Mouse (Mus musculus): ENCODE results near the gene Timm8a2. TPM values are rescaled to one million over a fixed set of nuclear protein-coding genes. Genes with fewer than 3 reads are reported as not detected.

Gene Timm8a2
- total RNA-seq, 2 experiments from 2014 or later, result not detected

GRCm38 (mm10) chr14:122009502-122009901 is 25.0 kb upstream of the Timm8a2 start:
- no peak for ATAC-seq (replicated peaks; ENCODE audit: low FRiP score, low TSS enrichment, poor library complexity, severe bottlenecking)

- ATAC-seq (replicated peaks; ENCODE audit: low FRiP score, low TSS enrichment, poor library complexity, severe bottlenecking), result no peak
Observed at GRCm38 (mm10) chr14:122010301-122010700, 24.2 kb upstream of the Timm8a2 start.

- no peak for ATAC-seq (replicated peaks; ENCODE audit: low FRiP score, low TSS enrichment, poor library complexity, severe bottlenecking)
Observed at GRCm38 (mm10) chr14:122011768-122012167, 22.7 kb upstream of the Timm8a2 start.

- ATAC-seq (replicated peaks; ENCODE audit: low FRiP score, low TSS enrichment, poor library complexity, severe bottlenecking), result peak; percentile 46
Observed at GRCm38 (mm10) chr14:122012193-122012592, 22.3 kb upstream of the Timm8a2 start.

GRCm38 (mm10) chr14:122012814-122013213 is 21.7 kb upstream of the Timm8a2 start:
- no peak for ATAC-seq (replicated peaks; ENCODE audit: low FRiP score, low TSS enrichment, poor library complexity, severe bottlenecking)

GRCm38 (mm10) chr14:122013417-122013951 is 21.0 kb upstream of the Timm8a2 start:
- ATAC-seq (replicated peaks; ENCODE audit: low FRiP score, low TSS enrichment, poor library complexity, severe bottlenecking), result peak; percentile 48

- no peak for ATAC-seq (replicated peaks; ENCODE audit: low FRiP score, low TSS enrichment, poor library complexity, severe bottlenecking)
Observed at GRCm38 (mm10) chr14:122017958-122018357, 16.5 kb upstream of the Timm8a2 start.

- no peak for ATAC-seq (replicated peaks; ENCODE audit: low FRiP score, low TSS enrichment, poor library complexity, severe bottlenecking)
Observed at GRCm38 (mm10) chr14:122019389-122019788, 15.1 kb upstream of the Timm8a2 start.

- no peak for ATAC-seq (replicated peaks; ENCODE audit: low FRiP score, low TSS enrichment, poor library complexity, severe bottlenecking)
Observed at GRCm38 (mm10) chr14:122020567-122020966, 13.9 kb upstream of the Timm8a2 start.

GRCm38 (mm10) chr14:122023054-122023453 is 11.4 kb upstream of the Timm8a2 start:
- peak; percentile 42 for ATAC-seq (replicated peaks; ENCODE audit: low FRiP score, low TSS enrichment, poor library complexity, severe bottlenecking)

- ATAC-seq (replicated peaks; ENCODE audit: low FRiP score, low TSS enrichment, poor library complexity, severe bottlenecking), result peak; percentile 88
Observed at GRCm38 (mm10) chr14:122023928-122024327, 10.5 kb upstream of the Timm8a2 start.

GRCm38 (mm10) chr14:122028926-122029745 is 5.3 kb upstream of the Timm8a2 start:
- 0 out of 2 replicates have a peak, but pooled peaks have one; percentile 17 for ATAC-seq (replicated peaks; ENCODE audit: low FRiP score, low TSS enrichment, poor library complexity, severe bottlenecking)

GRCm38 (mm10) chr14:122029851-122030250 is 4.6 kb upstream of the Timm8a2 start:
- no peak for ATAC-seq (replicated peaks; ENCODE audit: low FRiP score, low TSS enrichment, poor library complexity, severe bottlenecking)

- no peak for ATAC-seq (replicated peaks; ENCODE audit: low FRiP score, low TSS enrichment, poor library complexity, severe bottlenecking)
Observed at GRCm38 (mm10) chr14:122032045-122032444, 2.4 kb upstream of the Timm8a2 start.

- 0 out of 2 replicates have a peak, but pooled peaks have one; percentile 27 for ATAC-seq (replicated peaks; ENCODE audit: low FRiP score, low TSS enrichment, poor library complexity, severe bottlenecking)
Observed at GRCm38 (mm10) chr14:122035181-122035580, 707 bp downstream of the Timm8a2 start.

- ATAC-seq (replicated peaks; ENCODE audit: low FRiP score, low TSS enrichment, poor library complexity, severe bottlenecking), result peak; percentile 67
Observed at GRCm38 (mm10) chr14:122035860-122036259, 1.4 kb downstream of the Timm8a2 start.

- ATAC-seq (replicated peaks; ENCODE audit: low FRiP score, low TSS enrichment, poor library complexity, severe bottlenecking), result no peak
Observed at GRCm38 (mm10) chr14:122038874-122039647, 4.6 kb downstream of the Timm8a2 start.

GRCm38 (mm10) chr14:122041413-122041825 is 6.9 kb downstream of the Timm8a2 start:
- ATAC-seq (replicated peaks; ENCODE audit: low FRiP score, low TSS enrichment, poor library complexity, severe bottlenecking), result 0 out of 2 replicates have a peak, but pooled peaks have one; percentile 17

- ATAC-seq (replicated peaks; ENCODE audit: low FRiP score, low TSS enrichment, poor library complexity, severe bottlenecking), result peak; percentile 12; the same call in 1 of the 2 replicates
Observed at GRCm38 (mm10) chr14:122042142-122042694, 7.7 kb downstream of the Timm8a2 start.

GRCm38 (mm10) chr14:122047784-122048183 is 13.3 kb downstream of the Timm8a2 start:
- ATAC-seq (replicated peaks; ENCODE audit: low FRiP score, low TSS enrichment, poor library complexity, severe bottlenecking), result no peak

Measured in megakaryocyte-erythroid progenitor cell, adult 5-6 weeks (primary cell).